Mouse (Mus musculus): ENCODE results near the gene D17H6S53E.

- TF ChIP-seq ZNF384 (IDR thresholded peaks at IDR 0.05; ENCODE audit: low read depth, low read length) (no peak), ZC3H11A (IDR thresholded peaks at IDR 0.05; ENCODE audit: borderline replicate concordance, low read depth, low read length) (no peak), MAFK (IDR thresholded peaks at IDR 0.05; ENCODE audit: insufficient read depth, low read depth, low read length) (no peak), HCFC1 (IDR thresholded peaks at IDR 0.05; ENCODE audit: borderline replicate concordance, insufficient read depth, low read length) (no peak)
Observed at GRCm38 (mm10) chr17:35102299-35102698, 23.9 kb upstream of the D17H6S53E start.

Measured in ES-E14 (cell line).